Mouse (Mus musculus) neural tube, embryonic 13.5 days (tissue): Measurements from ENCODE around the gene E130309D02Rik. TPM values are rescaled to one million over a fixed set of nuclear protein-coding genes. Genes with fewer than 3 reads are reported as not detected.
A peak's percentile ranks its signal among the peaks of the same experiment; 100 is the strongest.

ENCODE experiments used
- ATAC-seq: fragments of 200-750 bp; cut with Nextera tagmentation; 2 replicates; pipeline ENCODE4 v1.8.0; 2017; ENCODE audit warnings: low read depth, mild to moderate bottlenecking, moderate TSS enrichment, moderate library complexity
- H3K27ac ChIP-seq: fragments of 300-500 bp; sonication (generic); replicated peaks from 2 replicates; pipeline ENCODE4 v1.5.1; 2015; ENCODE audit warnings: moderate library complexity, mild to moderate bottlenecking, inconsistent platforms
- H3K27me3 ChIP-seq: fragments of 300-500 bp; sonication (generic); 2 replicates; pipeline ENCODE4 v1.6.1; 2015; ENCODE audit warnings: mild to moderate bottlenecking, inconsistent platforms
- H3K36me3 ChIP-seq: fragments of 300-500 bp; sonication (generic); 2 replicates; pipeline ENCODE4 v1.6.1; 2015; ENCODE audit warnings: mild to moderate bottlenecking, inconsistent platforms
- H3K4me1 ChIP-seq: fragments of 300-500 bp; sonication (generic); replicated peaks from 2 replicates; pipeline ENCODE4 v1.6.1; 2015; ENCODE audit warnings: inconsistent platforms
- H3K4me2 ChIP-seq: fragments of 300-500 bp; sonication (generic); 2 replicates; pipeline ENCODE4 v1.6.1; 2015; ENCODE audit warnings: inconsistent platforms, mild to moderate bottlenecking, moderate library complexity
- H3K4me3 ChIP-seq: fragments of 300-500 bp; sonication (generic); 2 replicates; pipeline ENCODE4 v1.5.1; 2015; ENCODE audit warnings: mild to moderate bottlenecking, inconsistent platforms
- H3K9ac ChIP-seq: fragments of 300-500 bp; sonication (generic); 2 replicates; pipeline ENCODE4 v1.6.1; 2015; ENCODE audit warnings: moderate library complexity, mild to moderate bottlenecking, inconsistent platforms
- H3K9me3 ChIP-seq: fragments of 300-500 bp; sonication (generic); 2 replicates; pipeline ENCODE4 v1.6.1; 2016; ENCODE audit warnings: inconsistent platforms
- WGBS: fragments of 180-500 bp; shearing (Covaris S2); methylation state at CpG from one replicate; pipeline ENCODE4 v1.1.7; 2015; 5-methylcytosine and 5-hydroxymethylcytosine counted together
- polyA plus RNA-seq: library from polyadenylated mRNA; unstranded; fragments of >200 nt; fragmentation: Nextera tagmentation; extraction: Ambion mirVana; gene quantifications from 2 replicates; pipeline ENCODE4 v1.2.1, GENCODE M21; 2015

E130309D02Rik gene
- polyA plus RNA-seq, result 35.7 and 38.0 TPM in 2 replicates

- H3K4me2 ChIP-seq, result peak within 1 kb of the TSS; percentile 94
- no peaks in the 10 kb centered on the region for H3K9me3 ChIP-seq
- H3K27ac ChIP-seq, result peak within 1 kb of the TSS; percentile 98
- peaks cover 74% of the 10 kb centered on the region for H3K36me3 ChIP-seq
- peak within 1 kb of the TSS; percentile 95 for H3K9ac ChIP-seq
- peaks cover 46% of the 10 kb centered on the region for H3K4me1 ChIP-seq
- under 1% methylated on average over 94 of the region's 101 CpGs for whole genome bisulfite sequencing
- no peaks in the 10 kb centered on the region for H3K27me3 ChIP-seq
- ATAC-seq, result peak; percentile 84
- peak within 1 kb of the TSS; percentile 93 for H3K4me3 ChIP-seq
Measured at GRCm38 (mm10) chr5:143314730-143315513, at the start of gene E130309D02Rik. Gene E130309D02Rik, minus strand, starts transcription at chr5:143315360.

DNA sequence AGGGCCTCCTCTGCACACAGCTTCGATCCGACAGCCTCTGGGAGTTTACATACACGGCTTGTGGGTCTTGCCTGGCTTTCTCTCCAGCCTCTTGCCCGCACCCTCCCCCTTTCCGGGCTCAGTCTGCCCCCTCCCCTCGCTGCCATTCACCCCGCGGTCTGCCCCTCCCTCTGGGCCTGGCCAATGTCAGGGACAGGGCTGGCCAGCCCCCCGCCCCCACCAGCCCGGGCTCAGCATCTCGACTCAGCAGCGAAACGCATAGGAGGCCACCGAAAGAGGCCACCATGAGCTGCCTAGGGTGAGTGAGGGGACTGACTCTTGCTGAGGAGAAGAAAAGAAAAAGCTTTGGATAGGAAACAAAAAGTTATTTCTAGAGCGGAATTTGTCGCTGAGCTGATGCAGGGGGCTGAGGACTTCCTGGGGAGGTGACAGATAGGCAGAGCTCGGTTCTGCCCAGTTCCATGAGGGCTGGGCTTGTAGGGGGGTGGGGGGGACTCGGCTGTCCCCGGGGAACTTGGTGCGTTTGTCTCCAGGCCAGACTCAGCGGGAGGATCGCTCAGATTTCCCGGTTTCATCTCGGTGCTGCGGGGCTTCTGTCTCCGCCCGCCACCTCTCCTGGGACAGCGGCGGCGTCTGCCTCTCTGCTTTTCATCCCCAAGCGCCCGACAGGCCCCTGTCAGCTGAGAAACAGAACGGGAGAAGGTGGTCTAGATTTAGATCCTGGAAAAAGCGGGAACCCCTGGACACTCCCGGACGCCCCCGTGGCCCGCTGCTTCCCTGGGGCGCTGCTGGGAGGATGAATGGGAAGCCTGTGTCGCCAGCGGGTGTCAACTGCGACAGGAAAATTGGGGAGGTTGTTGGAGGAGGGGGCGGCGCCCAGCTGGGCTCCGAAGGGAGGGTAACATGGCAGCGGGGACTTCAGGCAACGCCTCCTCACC lies 48.8 kb upstream of the E130309D02Rik start:
- H3K36me3 ChIP-seq, result no peaks in the 10 kb centered on the region
- H3K27me3 ChIP-seq, result peaks cover 59% of the 10 kb centered on the region
- H3K4me1 ChIP-seq, result peaks cover 16% of the 10 kb centered on the region
- no peak overlapping the region for H3K27ac ChIP-seq
- peak overlapping the region; percentile 94 for H3K4me2 ChIP-seq
- peak overlapping the region; percentile 49 for H3K4me3 ChIP-seq
- under 1% methylated on average over 47 of the region's 47 CpGs for WGBS
- H3K9ac ChIP-seq, result peak overlapping the region; percentile 76
- H3K9me3 ChIP-seq, result no peaks in the 10 kb centered on the region
- ATAC-seq, result peak; percentile 54

- WGBS, result 60% methylated on average over 7 of the region's 7 CpGs
- Histone ChIP-seq H3K9me3 (no peaks in the 10 kb centered on the region), H3K36me3 (no peaks in the 10 kb centered on the region), H3K4me1 (peaks cover 22% of the 10 kb centered on the region), H3K27me3 (peaks cover 64% of the 10 kb centered on the region), H3K4me3 (no peak overlapping the region), H3K4me2 (no peak overlapping the region), H3K9ac (no peak overlapping the region), H3K27ac (no peak overlapping the region)
- ATAC-seq, result no peak
Measured at GRCm38 (mm10) chr5:143361428-143361827, 46.3 kb upstream of the E130309D02Rik start.

DNA sequence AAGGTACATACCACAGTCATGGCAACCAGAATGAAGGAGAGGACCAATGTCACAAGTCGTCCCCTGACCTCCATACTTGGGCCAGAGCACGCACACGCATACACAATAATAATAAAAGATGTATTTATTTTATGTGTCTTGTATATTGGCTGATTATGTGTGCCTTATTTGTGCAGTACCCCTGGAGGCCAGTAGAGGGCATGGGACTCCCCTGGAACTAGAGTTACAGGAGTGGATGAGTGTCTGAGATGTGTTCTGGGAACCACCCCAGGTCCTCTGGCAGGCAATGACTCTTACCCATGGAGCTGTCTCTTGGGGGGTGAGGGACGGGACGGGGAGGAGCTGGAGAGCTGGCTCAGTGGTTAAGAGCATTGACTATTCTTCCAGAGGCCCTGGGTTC lies 44.8 kb upstream of the E130309D02Rik start:
- Histone ChIP-seq H3K4me1 (peaks cover 22% of the 10 kb centered on the region), H3K4me2 (no peak overlapping the region), H3K27ac (no peak overlapping the region), H3K27me3 (peaks cover 53% of the 10 kb centered on the region), H3K9ac (no peak overlapping the region), H3K9me3 (no peaks in the 10 kb centered on the region), H3K36me3 (no peaks in the 10 kb centered on the region), H3K4me3 (no peak overlapping the region)
- WGBS, result 65% methylated on average over 5 of the region's 5 CpGs
- no peak for ATAC-seq

- H3K36me3 ChIP-seq, result no peaks in the 10 kb centered on the region
- no peak overlapping the region for H3K4me3 ChIP-seq
- H3K4me1 ChIP-seq, result peaks cover 17% of the 10 kb centered on the region
- WGBS, result 31% methylated on average over 7 of the region's 7 CpGs
- no peak overlapping the region for H3K4me2 ChIP-seq
- H3K9me3 ChIP-seq, result no peaks in the 10 kb centered on the region
- no peak overlapping the region for H3K9ac ChIP-seq
- H3K27ac ChIP-seq, result no peak overlapping the region
- H3K27me3 ChIP-seq, result peaks cover 47% of the 10 kb centered on the region
- no peak for ATAC-seq
Measured at GRCm38 (mm10) chr5:143359263-143359662, 44.1 kb upstream of the E130309D02Rik start.

- Histone ChIP-seq H3K9ac (peak overlapping the region; percentile 12; the same call in 1 of the 2 replicates), H3K4me3 (peak overlapping the region; percentile 15)
- WGBS, result 7% methylated on average over 28 of the region's 28 CpGs
Measured at GRCm38 (mm10) chr5:143357564-143357963, 42.4 kb upstream of the E130309D02Rik start.

DNA sequence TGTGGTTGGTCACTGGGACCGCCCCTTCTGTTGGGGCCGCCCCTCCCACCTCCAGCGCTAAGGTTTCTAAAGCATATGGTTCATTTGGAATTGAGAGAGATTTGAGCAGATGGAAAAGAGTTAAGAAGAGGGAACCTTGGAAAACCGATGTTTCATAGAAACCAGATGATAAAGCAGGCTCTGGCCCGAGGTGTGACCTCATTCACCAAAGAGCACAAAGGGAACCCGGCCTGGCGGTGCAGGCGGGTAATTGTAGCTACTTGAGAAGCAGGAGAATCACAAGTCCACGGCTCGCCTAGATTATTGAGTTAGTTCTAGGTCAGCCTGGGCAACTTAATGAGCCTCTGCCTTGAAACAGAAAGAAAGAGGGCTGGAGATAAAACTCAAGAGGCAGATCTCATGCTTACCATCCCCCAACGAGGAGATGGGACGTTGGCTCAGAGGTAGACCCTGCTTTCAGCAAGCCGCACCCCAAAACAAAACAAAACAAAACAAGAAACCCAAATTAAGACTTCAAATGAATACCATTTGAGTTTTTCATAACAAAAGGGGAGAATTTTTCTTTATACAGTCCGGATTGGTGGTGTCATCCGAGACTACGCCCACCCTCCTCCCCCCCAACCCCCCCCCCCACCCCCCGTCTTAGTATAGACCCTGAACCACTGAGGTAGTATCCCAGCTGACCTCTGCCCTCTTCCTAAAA lies 41.7 kb upstream of the E130309D02Rik start, which contains the start of gene Grid2ip:
TSS of gene Grid2ip (plus strand) at position 653 of the 703 bp plus-strand sequence.
- peak within 1 kb of the TSS; percentile 46 for H3K4me2 ChIP-seq
- H3K9ac ChIP-seq, result peak within 1 kb of the TSS; percentile 12; the same call in 1 of the 2 replicates
- H3K27ac ChIP-seq, result no peak within 1 kb of the TSS
- peak within 1 kb of the TSS; percentile 15 for H3K4me3 ChIP-seq
- peaks cover 38% of the 10 kb centered on the region for H3K27me3 ChIP-seq
- no peaks in the 10 kb centered on the region for H3K36me3 ChIP-seq
- 15% methylated on average over 17 of the region's 17 CpGs for WGBS
- H3K4me1 ChIP-seq, result peaks cover 6% of the 10 kb centered on the region
- no peak for ATAC-seq
- peaks cover 3% of the 10 kb centered on the region; the same call in 1 of the 2 replicates for H3K9me3 ChIP-seq

More at GRCm38 (mm10) chr5:143357564-143357963, 42.4 kb upstream of the E130309D02Rik start:
- Histone ChIP-seq H3K4me1 (peaks cover 6% of the 10 kb centered on the region), H3K27me3 (peaks cover 38% of the 10 kb centered on the region), H3K36me3 (no peaks in the 10 kb centered on the region), H3K4me2 (peak overlapping the region; percentile 46), H3K9me3 (peaks cover 3% of the 10 kb centered on the region; the same call in 1 of the 2 replicates), H3K27ac (no peak overlapping the region)
- ATAC-seq, result no peak

GRCm38 (mm10) chr5:143356017-143356416 lies 40.9 kb upstream of the E130309D02Rik start:
- H3K4me2 ChIP-seq, result no peak overlapping the region
- peaks cover 6% of the 10 kb centered on the region for H3K4me1 ChIP-seq
- H3K9ac ChIP-seq, result no peak overlapping the region
- peaks cover 5% of the 10 kb centered on the region; the same call in 1 of the 2 replicates for H3K9me3 ChIP-seq
- ATAC-seq, result no peak
- H3K36me3 ChIP-seq, result no peaks in the 10 kb centered on the region
- H3K4me3 ChIP-seq, result no peak overlapping the region
- no peak overlapping the region for H3K27ac ChIP-seq
- H3K27me3 ChIP-seq, result peaks cover 38% of the 10 kb centered on the region
- 39% methylated on average over 5 of the region's 5 CpGs for WGBS

DNA sequence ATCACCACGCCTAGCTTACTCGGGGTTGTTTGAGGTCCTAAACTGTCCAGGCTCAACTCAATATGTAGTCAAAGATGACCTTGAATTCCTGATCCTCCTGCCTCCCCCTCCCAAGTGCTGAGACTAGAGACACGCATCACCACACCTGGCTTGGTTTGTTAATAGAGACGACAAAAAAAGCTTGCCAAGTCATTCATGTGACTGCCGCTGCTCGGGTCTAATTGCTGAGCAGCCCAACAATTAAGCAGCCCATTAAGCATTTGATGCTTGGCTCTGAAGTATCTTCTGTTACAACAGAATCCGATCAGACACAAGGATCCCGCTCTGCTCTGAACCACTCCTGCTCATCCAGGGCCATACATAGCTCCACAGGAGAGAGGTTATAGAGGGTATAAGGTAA lies 31.2 kb upstream of the E130309D02Rik start:
- no peak overlapping the region for H3K9ac ChIP-seq
- ATAC-seq, result peak; percentile 50
- 63% methylated on average over 8 of the region's 8 CpGs for WGBS
- H3K4me3 ChIP-seq, result no peak overlapping the region
- H3K4me2 ChIP-seq, result no peak overlapping the region
- H3K36me3 ChIP-seq, result no peaks in the 10 kb centered on the region
- H3K9me3 ChIP-seq, result peaks cover 10% of the 10 kb centered on the region
- H3K4me1 ChIP-seq, result no peaks in the 10 kb centered on the region
- no peaks in the 10 kb centered on the region; the same call in 1 of the 2 replicates for H3K27me3 ChIP-seq
- H3K27ac ChIP-seq, result peak overlapping the region; percentile 42; the same call in 1 of the 2 replicates

GRCm38 (mm10) chr5:143339603-143340002 lies 24.4 kb upstream of the E130309D02Rik start:
- Histone ChIP-seq H3K9ac (no peak overlapping the region), H3K27ac (no peak overlapping the region), H3K36me3 (no peaks in the 10 kb centered on the region), H3K27me3 (peaks cover 15% of the 10 kb centered on the region), H3K9me3 (no peaks in the 10 kb centered on the region), H3K4me1 (no peaks in the 10 kb centered on the region), H3K4me3 (no peak overlapping the region), H3K4me2 (no peak overlapping the region)
- WGBS, result 54% methylated on average over 6 of the region's 6 CpGs
- no peak for ATAC-seq

DNA sequence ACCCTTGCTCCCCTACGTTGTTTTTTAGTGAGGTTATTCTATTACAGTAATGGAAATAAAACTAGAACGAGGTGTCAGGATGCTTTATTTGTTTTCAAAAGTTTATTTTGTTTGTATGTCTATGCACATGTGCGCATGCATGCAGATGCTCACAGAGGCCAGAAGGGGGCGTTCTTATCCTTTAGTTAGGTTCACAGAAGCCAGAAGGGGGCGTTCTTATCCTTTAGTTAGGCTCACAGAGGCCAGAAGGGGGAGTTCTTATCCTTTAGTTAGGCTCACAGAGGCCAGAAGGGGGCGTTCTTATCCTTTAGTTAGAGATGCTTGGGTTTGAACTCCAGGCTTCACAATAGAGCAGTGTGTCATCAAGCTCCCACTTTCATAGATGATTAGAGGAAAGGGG lies 21.4 kb upstream of the E130309D02Rik start:
- Histone ChIP-seq H3K27ac (no peak overlapping the region), H3K4me1 (no peaks in the 10 kb centered on the region), H3K27me3 (peaks cover 15% of the 10 kb centered on the region), H3K9ac (no peak overlapping the region), H3K4me3 (no peak overlapping the region), H3K9me3 (no peaks in the 10 kb centered on the region), H3K4me2 (no peak overlapping the region), H3K36me3 (0 out of 2 replicates have a peak, but pooled peaks cover 3% of the 10 kb centered on the region)
- ATAC-seq, result no peak
- WGBS, result 66% methylated on average over 6 of the region's 6 CpGs
